Mouse (Mus musculus): ENCODE data around the gene C2cd6.

Gene C2cd6

DNA sequence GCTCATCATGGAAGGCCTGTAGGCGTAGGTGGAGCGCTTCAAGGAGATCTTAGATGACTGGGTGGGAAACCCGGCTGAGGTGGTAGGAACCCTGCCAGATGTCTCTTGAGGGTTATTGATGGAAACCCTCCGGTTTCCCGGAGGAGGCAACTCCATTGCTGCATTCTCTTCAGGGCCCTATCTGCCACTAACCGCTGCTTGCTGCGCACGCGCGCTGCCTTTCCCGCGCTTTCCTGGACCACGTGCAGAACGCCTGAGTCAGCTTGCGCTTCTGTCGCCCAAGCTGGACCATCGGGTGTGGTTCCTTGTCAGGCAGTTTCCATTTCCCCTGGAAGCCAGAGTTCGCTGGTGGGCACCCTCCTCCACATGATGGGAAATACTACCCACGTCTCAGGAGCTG, at the start of gene C2cd6:
Gene C2cd6, minus strand, starts transcription at position 196 of the 400 bp plus-strand sequence.
- DNase-seq (ENCODE audit: low read depth) = no peak

DNA sequence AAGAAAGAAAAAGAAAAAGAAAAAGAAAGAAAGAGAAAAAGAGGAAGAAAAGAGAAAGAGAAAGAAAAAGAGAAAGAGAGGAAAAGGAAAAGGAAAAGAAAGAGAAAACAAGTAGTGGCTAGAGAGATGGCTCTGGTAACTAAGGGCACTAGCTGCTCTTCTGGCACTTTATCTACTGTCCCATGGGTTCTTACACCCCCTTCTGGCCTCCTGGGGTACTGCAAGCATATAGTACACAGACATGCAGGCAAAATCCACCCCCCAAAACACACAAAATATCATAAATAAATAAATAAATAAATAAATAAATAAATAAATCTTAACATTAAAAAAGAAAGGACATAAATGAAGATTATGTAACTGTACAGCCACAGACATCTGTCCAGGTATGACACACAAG, 48.1 kb upstream of the C2cd6 start:
- peak; percentile 83 for DNase-seq (ENCODE audit: low read depth)

DNA sequence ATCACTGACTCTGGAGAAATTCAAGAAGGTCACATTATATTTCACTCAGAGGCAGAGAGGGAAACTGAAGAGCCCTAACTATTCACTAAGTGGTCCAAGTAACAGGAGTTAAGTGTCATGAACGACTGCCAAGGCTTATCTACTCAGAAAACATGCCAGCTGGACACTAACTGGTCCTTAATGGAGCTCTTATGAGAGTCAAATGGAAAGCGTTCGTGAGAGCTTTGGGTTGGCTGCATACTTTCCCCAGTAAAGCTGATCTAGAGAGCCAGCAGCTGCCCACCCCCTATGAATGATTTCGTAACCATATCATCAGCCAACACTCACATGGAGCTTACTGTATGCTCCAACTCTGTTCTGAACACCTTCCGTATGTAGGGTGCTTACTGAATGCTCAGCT, 39.7 kb upstream of the C2cd6 start:
- DNase-seq (ENCODE audit: low read depth) = peak; percentile 28

DNA sequence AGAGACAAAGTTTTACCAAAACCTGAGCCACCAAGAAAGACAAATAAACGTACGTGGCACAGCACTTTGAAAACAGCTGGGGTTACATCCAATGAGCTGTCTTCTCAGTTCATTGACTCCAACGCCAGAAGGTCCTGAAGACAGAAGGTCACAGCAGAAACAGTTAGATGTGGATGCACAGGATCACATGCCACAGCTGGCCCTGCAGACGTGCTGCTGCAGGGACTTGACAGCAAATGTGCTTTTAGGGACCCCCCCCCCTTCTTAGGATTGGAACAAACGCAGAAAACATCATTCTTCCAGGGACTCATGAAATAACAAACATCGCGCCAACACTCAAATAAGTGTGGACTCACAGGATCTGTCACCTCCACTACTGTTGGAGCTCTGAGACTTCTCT, 34.2 kb upstream of the C2cd6 start:
- DNase-seq (ENCODE audit: low read depth) = no peak

DNA sequence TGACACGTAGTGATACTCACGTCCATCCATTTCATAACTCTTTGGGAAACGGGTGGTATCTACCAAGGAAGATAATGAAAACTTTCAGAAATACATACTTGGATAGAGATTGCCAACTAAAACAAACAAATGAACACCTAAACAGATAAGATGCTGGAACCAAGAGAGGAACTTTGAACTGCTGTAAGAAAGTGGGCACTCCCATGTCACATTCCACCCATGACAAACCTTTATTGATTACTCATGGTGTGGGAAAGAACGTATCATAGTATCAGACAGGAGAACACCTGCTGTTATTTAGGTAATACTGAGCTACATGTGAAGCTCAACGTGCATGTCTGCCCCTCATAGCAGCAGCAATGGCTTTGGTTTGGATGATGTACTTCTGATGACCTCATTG, 30.9 kb upstream of the C2cd6 start:
- no peak for DNase-seq (ENCODE audit: low read depth)

DNA sequence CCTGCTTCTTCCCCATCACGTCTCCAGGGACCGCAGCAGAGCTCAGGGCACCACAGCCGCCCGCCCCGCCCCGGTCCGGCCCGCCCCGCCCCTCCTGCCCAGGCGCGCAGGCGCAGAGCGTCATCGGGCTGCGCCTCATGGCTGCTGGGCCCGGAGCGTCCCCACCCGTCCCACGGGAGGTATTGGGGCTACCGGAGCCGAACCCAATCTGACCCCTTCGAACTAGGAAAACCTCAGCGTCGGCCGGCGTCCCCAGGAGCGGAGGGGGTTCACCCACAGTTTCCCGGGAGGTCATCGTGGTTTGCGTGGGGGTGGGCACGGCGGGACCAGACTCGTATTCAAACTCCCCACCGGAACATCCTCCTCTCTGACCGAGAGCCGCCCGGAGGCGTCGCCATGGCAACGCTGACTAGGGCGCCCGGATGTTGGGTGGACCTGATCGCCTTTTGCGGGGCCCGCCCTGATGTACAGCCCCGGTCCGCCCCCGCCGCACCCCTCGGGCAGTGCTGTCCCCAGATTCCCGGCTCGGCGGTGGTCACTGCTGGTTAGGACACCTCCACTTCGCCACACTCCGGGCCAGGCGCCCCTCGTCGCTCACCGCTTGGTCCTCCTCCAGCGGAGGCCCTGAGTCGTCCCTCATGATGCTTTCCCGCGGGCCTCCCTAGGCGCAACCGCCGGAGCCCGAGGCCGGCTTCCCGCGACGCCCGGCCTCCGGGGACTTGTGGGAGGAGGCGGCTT, 25.2 kb upstream of the C2cd6 start, which contains the start of gene Tmem237:
Gene Tmem237, minus strand, starts transcription at position 689 of the 738 bp plus-strand sequence.
- DNase-seq (ENCODE audit: low read depth) = peak; percentile 93

DNA sequence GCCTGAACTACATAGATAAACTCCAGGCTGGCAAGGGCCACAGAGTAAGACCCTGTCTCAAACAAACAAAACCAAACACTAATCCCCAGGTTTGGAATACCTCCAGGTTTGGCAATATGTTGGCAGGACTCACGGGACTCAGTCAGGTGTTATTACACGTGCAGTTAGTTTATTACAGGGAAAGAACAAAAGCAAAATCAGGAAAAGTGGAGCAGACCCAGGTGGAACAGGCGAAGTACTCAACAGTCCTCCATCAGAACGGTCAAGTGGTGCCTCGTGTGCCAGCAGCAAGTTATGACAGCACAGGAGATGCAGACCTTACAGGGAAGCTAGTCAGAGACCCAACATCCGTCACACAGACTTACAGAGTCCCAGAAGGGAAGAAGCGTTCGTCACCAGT, 15.8 kb upstream of the C2cd6 start:
- DNase-seq (ENCODE audit: low read depth) = no peak

DNA sequence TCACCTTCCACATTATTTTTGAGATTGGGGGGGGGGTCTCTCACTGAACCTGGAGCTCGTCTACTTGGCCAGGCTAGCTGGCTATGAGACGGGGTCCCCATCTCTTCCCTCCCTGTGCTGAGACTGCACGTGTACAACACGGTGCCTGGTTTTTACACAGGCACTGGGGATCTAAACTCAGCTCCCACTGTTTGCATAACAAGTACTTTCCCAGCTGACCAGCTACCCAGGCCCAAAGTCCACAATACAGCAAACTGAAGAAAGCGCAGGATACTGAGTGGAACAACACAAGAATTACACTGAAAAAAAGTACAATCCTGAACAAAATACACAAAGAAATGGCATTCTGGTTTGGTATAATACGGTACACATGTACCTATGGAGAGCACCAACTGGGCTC, 7.4 kb upstream of the C2cd6 start:
- DNase-seq (ENCODE audit: low read depth) = no peak

DNA sequence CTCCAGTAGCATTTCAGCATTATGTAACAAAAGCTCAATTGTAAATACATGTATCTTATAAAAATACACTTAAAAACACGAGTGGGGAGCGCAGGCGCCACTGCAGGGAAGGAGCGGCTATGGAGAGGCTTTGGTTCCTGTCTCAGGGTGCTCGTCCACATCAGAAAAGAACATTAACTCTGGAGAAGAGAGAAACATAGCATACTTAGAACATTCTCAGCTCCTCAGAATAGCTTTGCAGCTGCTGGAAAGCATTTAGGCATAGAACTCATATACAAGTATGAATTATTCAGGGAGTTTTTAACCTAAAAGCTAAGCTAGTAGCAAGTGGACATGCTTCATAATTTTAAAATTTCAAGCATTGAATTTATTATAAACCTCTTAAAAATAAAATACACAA, 6.3 kb upstream of the C2cd6 start:
- DNase-seq (ENCODE audit: low read depth) = no peak

DNA sequence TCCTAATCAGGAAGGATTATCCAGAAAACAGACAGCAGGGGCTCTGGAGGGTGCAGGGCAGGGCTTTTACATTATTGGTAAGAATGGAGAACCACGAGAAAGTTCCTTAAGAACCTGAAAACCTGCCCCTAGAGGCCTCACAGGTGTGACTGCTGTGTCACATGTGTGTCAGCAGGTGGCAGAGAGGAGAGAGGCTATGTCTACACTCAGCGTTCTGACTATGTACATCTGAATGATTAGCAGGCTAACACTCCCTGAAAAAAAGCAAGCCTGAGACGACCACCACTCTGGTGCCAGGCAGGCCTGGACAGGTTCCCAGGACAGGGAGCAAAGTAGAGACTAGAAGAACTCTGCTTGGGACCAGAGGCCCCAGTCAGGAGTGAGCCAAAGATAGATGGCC, 23.8 kb downstream of the C2cd6 start:
- DNase-seq (ENCODE audit: low read depth) = no peak

DNA sequence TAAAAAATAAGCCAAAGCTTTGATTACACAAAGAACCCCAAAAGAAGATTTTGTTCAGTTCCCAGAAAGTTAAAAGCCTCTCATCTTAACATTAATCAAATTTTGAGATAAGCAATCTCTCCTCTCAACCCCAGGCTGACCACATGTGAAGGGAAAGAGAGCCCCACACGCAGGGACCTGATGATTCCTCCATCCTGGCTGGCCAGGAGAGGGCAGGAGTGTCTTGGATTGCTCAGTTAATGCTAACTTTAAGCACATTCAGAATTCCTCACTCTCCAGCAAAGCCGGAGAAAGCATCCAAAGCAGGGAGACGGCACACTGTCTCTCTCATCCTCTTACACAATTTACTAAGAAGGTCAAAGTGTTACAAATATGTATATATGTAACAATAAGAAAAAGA, 26.7 kb downstream of the C2cd6 start:
- DNase-seq (ENCODE audit: low read depth) = peak; percentile 82

DNA sequence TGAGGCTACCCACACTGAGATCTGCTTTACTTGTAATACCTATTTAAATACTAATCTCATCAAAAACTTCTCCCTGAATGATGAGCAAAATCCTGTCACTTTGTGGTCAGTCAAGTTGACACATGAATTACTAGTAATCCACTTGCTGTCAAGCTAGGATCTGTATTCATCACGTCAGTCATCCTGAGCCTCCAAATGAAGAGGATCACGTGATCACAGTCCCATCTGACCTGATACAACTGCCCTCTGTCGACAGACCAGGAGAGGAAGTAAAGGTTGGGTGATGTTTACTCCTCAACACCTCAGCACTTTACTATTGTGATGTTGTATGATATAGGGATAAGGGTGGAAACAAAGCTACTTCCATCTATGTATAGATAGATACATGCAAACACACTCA, 31.0 kb downstream of the C2cd6 start:
- DNase-seq (ENCODE audit: low read depth) = no peak

DNA sequence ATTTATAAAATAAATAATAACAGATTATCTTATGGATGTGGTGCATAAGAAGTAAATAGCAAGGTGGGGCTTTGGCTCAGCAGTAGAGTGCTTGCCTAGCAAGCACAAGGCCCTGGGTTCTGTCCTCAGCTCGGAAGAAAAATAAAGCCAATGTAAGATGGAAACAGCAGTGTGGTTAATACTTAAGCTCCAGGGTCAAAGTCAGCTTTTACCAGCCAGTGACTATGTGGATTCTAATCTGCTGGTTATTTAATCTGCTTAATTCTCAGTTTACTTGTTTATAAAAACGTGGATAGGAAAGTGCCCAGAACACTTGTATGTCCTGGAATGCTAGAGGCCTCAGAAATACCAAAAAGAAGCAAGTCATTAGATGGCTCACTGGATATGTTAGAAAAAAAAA, 37.7 kb downstream of the C2cd6 start:
- no peak for DNase-seq (ENCODE audit: low read depth)

DNA sequence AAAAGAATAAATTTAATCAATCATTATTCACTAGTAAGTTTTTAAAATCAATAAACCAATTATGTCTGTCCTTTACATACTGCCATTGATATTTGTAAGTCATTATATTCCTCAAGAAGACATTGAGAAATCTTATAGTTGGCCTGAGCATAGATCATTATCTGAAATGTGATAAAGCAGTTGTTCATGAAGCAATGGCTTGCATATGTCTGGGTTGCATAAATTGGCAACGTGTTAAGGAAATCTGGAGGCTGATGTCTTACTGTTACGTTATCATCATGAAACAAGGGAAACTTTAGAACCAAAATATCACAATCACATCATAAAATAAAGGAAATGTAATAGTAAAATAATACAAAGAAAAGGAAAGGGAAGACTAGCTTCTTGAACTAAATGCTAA, 43.4 kb downstream of the C2cd6 start:
- DNase-seq (ENCODE audit: low read depth) = no peak

DNA sequence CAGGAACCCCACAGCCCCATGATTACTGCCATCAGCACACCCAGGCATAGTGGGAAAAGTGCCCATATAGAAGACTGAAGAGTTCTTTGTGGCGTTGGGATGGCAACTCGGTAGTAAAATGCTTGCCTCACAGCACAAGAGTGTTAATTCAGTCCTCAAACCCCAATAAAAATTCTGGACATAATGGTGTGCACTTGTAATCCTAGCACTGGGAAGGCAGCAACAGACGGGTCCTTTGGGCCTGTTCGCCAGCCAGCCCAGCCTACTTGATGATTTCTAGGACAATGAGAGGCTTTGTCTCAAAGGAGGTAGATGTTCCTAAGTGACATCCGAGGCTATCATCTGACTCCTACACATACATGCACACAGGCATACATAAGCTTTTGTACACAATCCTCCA, 57.0 kb downstream of the C2cd6 start:
- DNase-seq (ENCODE audit: low read depth) = no peak

DNA sequence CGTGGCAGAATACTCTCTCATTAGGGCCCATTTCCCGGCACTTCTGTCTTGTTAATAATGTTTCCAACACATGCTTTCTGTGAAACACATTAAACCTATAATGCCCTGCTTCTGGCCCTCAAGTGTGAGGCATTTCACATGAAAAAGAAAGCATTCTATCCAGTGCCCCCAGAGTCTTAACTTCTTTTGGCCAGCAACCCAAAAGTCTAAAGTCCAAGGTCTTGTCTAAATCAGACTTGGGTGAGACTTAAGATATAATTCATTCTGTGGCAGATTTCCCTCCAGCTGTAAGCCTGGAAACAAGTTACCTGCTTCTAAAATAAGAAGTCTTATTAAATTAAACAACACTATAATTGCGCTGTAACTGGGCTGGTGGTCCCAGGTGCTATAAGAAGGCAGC, 73.1 kb downstream of the C2cd6 start:
- no peak for DNase-seq (ENCODE audit: low read depth)

DNA sequence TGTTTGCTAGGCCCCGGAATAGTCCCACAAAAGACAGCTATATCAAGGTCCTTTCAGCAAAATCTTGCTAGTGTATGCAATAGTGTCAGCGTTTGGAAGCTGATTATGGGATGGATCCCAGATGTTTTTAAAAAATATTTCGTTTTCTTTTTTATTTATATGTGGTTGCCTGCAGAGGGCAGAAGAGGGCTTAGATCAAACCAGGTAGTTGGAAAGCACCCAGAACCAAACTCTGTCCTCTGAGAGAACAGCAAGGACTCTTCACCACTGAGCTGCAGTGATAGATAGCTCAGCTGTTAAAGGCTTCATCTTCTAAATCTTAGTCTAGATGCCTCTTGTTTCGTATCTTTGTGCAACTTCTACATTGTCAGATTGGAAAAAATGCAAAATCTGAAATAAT, 85.5 kb downstream of the C2cd6 start:
- DNase-seq (ENCODE audit: low read depth) = peak; percentile 78
